Mouse (Mus musculus) midbrain, embryonic 13.5 days (tissue): Measurements from ENCODE around the gene S100a10. TPM values are rescaled to one million over a fixed set of nuclear protein-coding genes. Genes with fewer than 3 reads are reported as not detected.

Source experiments
- ATAC-seq: fragments of 200-750 bp; cut with Nextera tagmentation; 2 replicates; pipeline ENCODE4 v1.8.0; 2017; ENCODE audit warnings: mild to moderate bottlenecking, moderate TSS enrichment, moderate library complexity
- H3K27ac ChIP-seq: fragments of 300-500 bp; sonication (generic); 2 replicates; pipeline ENCODE4 v1.5.1; 2015; ENCODE audit warnings: inconsistent platforms, mild to moderate bottlenecking, moderate library complexity
- H3K27me3 ChIP-seq: fragments of 300-500 bp; sonication (generic); 2 replicates; pipeline ENCODE4 v1.6.1; 2015; ENCODE audit warnings: mild to moderate bottlenecking, inconsistent platforms
- H3K36me3 ChIP-seq: fragments of 300-500 bp; sonication (generic); 2 replicates; pipeline ENCODE4 v1.6.1; 2015; ENCODE audit warnings: mild to moderate bottlenecking, inconsistent platforms
- H3K4me1 ChIP-seq: fragments of 300-500 bp; sonication (generic); replicated peaks from 2 replicates; pipeline ENCODE4 v1.6.1; 2015; ENCODE audit warnings: inconsistent platforms
- H3K4me2 ChIP-seq: fragments of 300-500 bp; sonication (generic); replicated peaks from 2 replicates; pipeline ENCODE4 v1.6.1; 2015; ENCODE audit warnings: moderate library complexity, mild to moderate bottlenecking, inconsistent platforms
- H3K4me3 ChIP-seq: fragments of 300-500 bp; sonication (generic); replicated peaks from 2 replicates; pipeline ENCODE4 v1.5.1; 2015; ENCODE audit warnings: mild to moderate bottlenecking, inconsistent platforms
- H3K9ac ChIP-seq: fragments of 300-500 bp; sonication (generic); replicated peaks from 2 replicates; pipeline ENCODE4 v1.6.1; 2015; ENCODE audit warnings: mild to moderate bottlenecking, inconsistent platforms
- H3K9me3 ChIP-seq: fragments of 300-500 bp; sonication (generic); 2 replicates; pipeline ENCODE4 v1.6.1; 2016; ENCODE audit warnings: mild to moderate bottlenecking, inconsistent platforms
- WGBS: fragments of 180-500 bp; shearing (Covaris S2); methylation state at CpG from one replicate; pipeline ENCODE4 v1.1.7; 2015; 5-methylcytosine and 5-hydroxymethylcytosine counted together
- polyA plus RNA-seq: library from polyadenylated mRNA; unstranded; fragments of >200 nt; fragmentation: Nextera tagmentation; extraction: Ambion mirVana; gene quantifications from 2 replicates; pipeline ENCODE4 v1.2.1, GENCODE M21; 2015

Gene S100a10
- polyA plus RNA-seq, 1 experiment from 2014 or later, result 93.2 TPM

GRCm38 (mm10) chr3:93548541-93549266, 6.2 kb upstream of the S100a10 start:
- Histone ChIP-seq H3K9me3 (no peaks in the 10 kb centered on the region), H3K4me2 (no peak overlapping the region), H3K4me1 (no peaks in the 10 kb centered on the region), H3K27ac (no peak overlapping the region), H3K27me3 (peaks cover 4% of the 10 kb centered on the region; the same call in 1 of the 2 replicates), H3K36me3 (no peaks in the 10 kb centered on the region), H3K4me3 (no peak overlapping the region), H3K9ac (no peak overlapping the region)
- WGBS, result 89% methylated on average over 6 of the region's 6 CpGs
- no peak for ATAC-seq

- Histone ChIP-seq H3K4me3 (no peak overlapping the region), H3K36me3 (no peaks in the 10 kb centered on the region), H3K9ac (no peak overlapping the region), H3K9me3 (no peaks in the 10 kb centered on the region), H3K27me3 (peaks cover 11% of the 10 kb centered on the region), H3K4me1 (peaks cover 5% of the 10 kb centered on the region), H3K4me2 (no peak overlapping the region), H3K27ac (no peak overlapping the region)
- 89% methylated on average over 4 of the region's 4 CpGs for WGBS
- no peak for ATAC-seq
These were observed 4.9 kb upstream of the S100a10 start for GRCm38 (mm10) chr3:93549986-93550385.

GRCm38 (mm10) chr3:93551950-93552901, 2.7 kb upstream of the S100a10 start:
- Histone ChIP-seq H3K27ac (no peak overlapping the region), H3K4me3 (no peak overlapping the region), H3K9me3 (no peaks in the 10 kb centered on the region), H3K4me1 (peaks cover 8% of the 10 kb centered on the region), H3K9ac (no peak overlapping the region), H3K4me2 (no peak overlapping the region), H3K36me3 (no peaks in the 10 kb centered on the region), H3K27me3 (peaks cover 11% of the 10 kb centered on the region)
- no peak for ATAC-seq
- WGBS, result 87% methylated on average over 5 of the region's 5 CpGs

GRCm38 (mm10) chr3:93553311-93553710, 1.6 kb upstream of the S100a10 start:
- Histone ChIP-seq H3K36me3 (no peaks in the 10 kb centered on the region), H3K9me3 (no peaks in the 10 kb centered on the region), H3K27me3 (peaks cover 11% of the 10 kb centered on the region), H3K4me1 (peaks cover 8% of the 10 kb centered on the region), H3K27ac (no peak overlapping the region), H3K4me2 (no peak overlapping the region), H3K4me3 (no peak overlapping the region), H3K9ac (no peak overlapping the region)
- no peak for ATAC-seq
- 93% methylated on average over 2 of the region's 2 CpGs for WGBS

GRCm38 (mm10) chr3:93553765-93554378, 1.0 kb upstream of the S100a10 start:
- H3K4me1 ChIP-seq, result peaks cover 8% of the 10 kb centered on the region
- no peak for ATAC-seq
- WGBS, result 54% methylated on average over 9 of the region's 9 CpGs

GRCm38 (mm10) chr3:93554379-93554980, 400 bp upstream of the S100a10 start:
- Histone ChIP-seq H3K27me3 (peaks cover 11% of the 10 kb centered on the region), H3K4me3 (peak overlapping the region; percentile 55), H3K36me3 (no peaks in the 10 kb centered on the region), H3K9ac (peak overlapping the region; percentile 36; the same call in 1 of the 2 replicates), H3K4me2 (peak overlapping the region; percentile 95), H3K4me1 (peaks cover 8% of the 10 kb centered on the region), H3K27ac (no peak overlapping the region), H3K9me3 (no peaks in the 10 kb centered on the region)
- peak; percentile 53 for ATAC-seq
- 22% methylated on average over 13 of the region's 13 CpGs for WGBS

More at GRCm38 (mm10) chr3:93553765-93554378, 1.0 kb upstream of the S100a10 start:
- Histone ChIP-seq H3K4me2 (peak overlapping the region; percentile 95; the same call in 1 of the 2 replicates), H3K27ac (no peak overlapping the region), H3K4me3 (no peak overlapping the region), H3K9ac (no peak overlapping the region), H3K27me3 (peaks cover 11% of the 10 kb centered on the region), H3K9me3 (no peaks in the 10 kb centered on the region), H3K36me3 (no peaks in the 10 kb centered on the region)

- Histone ChIP-seq H3K4me2 (peak overlapping the region; percentile 95), H3K4me3 (peak overlapping the region; percentile 55), H3K27ac (no peak overlapping the region), H3K9ac (no peak overlapping the region), H3K9me3 (no peaks in the 10 kb centered on the region), H3K27me3 (peaks cover 11% of the 10 kb centered on the region), H3K4me1 (peaks cover 8% of the 10 kb centered on the region), H3K36me3 (no peaks in the 10 kb centered on the region)
- peak; percentile 37; the same call in 1 of the 2 replicates for ATAC-seq
- 49% methylated on average over 2 of the region's 2 CpGs for WGBS
These were observed 986 bp downstream of the S100a10 start for GRCm38 (mm10) chr3:93555878-93556254.

GRCm38 (mm10) chr3:93556599-93556998, 1.7 kb downstream of the S100a10 start:
- Histone ChIP-seq H3K36me3 (no peaks in the 10 kb centered on the region), H3K9me3 (no peaks in the 10 kb centered on the region), H3K9ac (no peak overlapping the region), H3K27ac (no peak overlapping the region), H3K4me1 (peaks cover 8% of the 10 kb centered on the region), H3K27me3 (peaks cover 11% of the 10 kb centered on the region), H3K4me2 (no peak overlapping the region), H3K4me3 (no peak overlapping the region)
- no peak for ATAC-seq
- WGBS, result 92% methylated on average over 1 of the region's 1 CpGs

- H3K27me3 ChIP-seq, result peaks cover 11% of the 10 kb centered on the region
- WGBS, result 69% methylated on average over 4 of the region's 4 CpGs
- no peak overlapping the region for H3K4me2 ChIP-seq
- H3K4me1 ChIP-seq, result peaks cover 8% of the 10 kb centered on the region
- H3K27ac ChIP-seq, result no peak overlapping the region
- H3K4me3 ChIP-seq, result no peak overlapping the region
- no peaks in the 10 kb centered on the region for H3K36me3 ChIP-seq
- H3K9me3 ChIP-seq, result no peaks in the 10 kb centered on the region
- ATAC-seq, result no peak
- H3K9ac ChIP-seq, result no peak overlapping the region
These were observed 2.6 kb downstream of the S100a10 start for GRCm38 (mm10) chr3:93557471-93557870.

- no peak overlapping the region for H3K9ac ChIP-seq
- peaks cover 3% of the 10 kb centered on the region for H3K4me1 ChIP-seq
- H3K36me3 ChIP-seq, result no peaks in the 10 kb centered on the region
- H3K27me3 ChIP-seq, result no peaks in the 10 kb centered on the region
- H3K4me2 ChIP-seq, result no peak overlapping the region
- no peaks in the 10 kb centered on the region for H3K9me3 ChIP-seq
- no peak overlapping the region for H3K27ac ChIP-seq
- no peak overlapping the region for H3K4me3 ChIP-seq
- 95% methylated on average over 6 of the region's 6 CpGs for WGBS
- ATAC-seq, result no peak
These were observed 5.1 kb downstream of the S100a10 start for GRCm38 (mm10) chr3:93559961-93560360.

GRCm38 (mm10) chr3:93562372-93562771, 7.5 kb downstream of the S100a10 start:
- ATAC-seq, result no peak
- 97% methylated on average over 2 of the region's 2 CpGs for WGBS
- H3K9ac ChIP-seq, result no peak overlapping the region

More at GRCm38 (mm10) chr3:93562372-93562771, 7.5 kb downstream of the S100a10 start:
- Histone ChIP-seq H3K27me3 (no peaks in the 10 kb centered on the region), H3K4me3 (no peak overlapping the region), H3K27ac (no peak overlapping the region), H3K36me3 (no peaks in the 10 kb centered on the region), H3K4me2 (no peak overlapping the region), H3K4me1 (no peaks in the 10 kb centered on the region), H3K9me3 (no peaks in the 10 kb centered on the region)
